Mouse (Mus musculus) WW6 (cell line): Measurements from ENCODE around the gene Gm28434.

Experiments
- DNase-seq: peaks from one replicate; pipeline ENCODE4 v3.0.0-alpha.2; 2013; ENCODE audit warnings: low read depth, low spot score

Gm28434 gene

GRCm38 (mm10) chr5:87969201-87969600, at the start of gene Gm28434, which contains the start of gene 2310003L06Rik:
Gene Gm28434, plus strand, starts transcription at chr5:87969517.
Gene 2310003L06Rik, plus strand, starts transcription at chr5:87969459.
- no peak for DNase-seq

GRCm38 (mm10) chr5:87925372-87925771, 43.9 kb upstream of the Gm28434 start, which contains the start of gene Csn3:
Gene Csn3, plus strand, starts transcription at chr5:87925579.
- no peak for DNase-seq

- DNase-seq = no peak
Observed at GRCm38 (mm10) chr5:87931603-87932002, 37.7 kb upstream of the Gm28434 start.

GRCm38 (mm10) chr5:87940752-87941151, 28.6 kb upstream of the Gm28434 start:
- no peak for DNase-seq

GRCm38 (mm10) chr5:87942515-87942914, 26.8 kb upstream of the Gm28434 start:
- no peak for DNase-seq

GRCm38 (mm10) chr5:87951836-87952235, 17.5 kb upstream of the Gm28434 start:
- DNase-seq = no peak

- no peak for DNase-seq
Observed at GRCm38 (mm10) chr5:87979139-87979538, 9.8 kb downstream of the Gm28434 start, which contains the start of gene Cabs1. Gene Cabs1, plus strand, starts transcription at chr5:87979439.

- no peak for DNase-seq
Observed at GRCm38 (mm10) chr5:87982468-87983214, 13.3 kb downstream of the Gm28434 start.

- DNase-seq = no peak
Observed at GRCm38 (mm10) chr5:88002249-88002648, 32.9 kb downstream of the Gm28434 start, which contains the start of gene Smr3a. Gene Smr3a, plus strand, starts transcription at chr5:88002549.

- no peak for DNase-seq
Observed at GRCm38 (mm10) chr5:88005241-88005640, 35.9 kb downstream of the Gm28434 start.
